Comparison of ENCODE assay signal across 16 mouse cellular contexts in the genomic region with DNA sequence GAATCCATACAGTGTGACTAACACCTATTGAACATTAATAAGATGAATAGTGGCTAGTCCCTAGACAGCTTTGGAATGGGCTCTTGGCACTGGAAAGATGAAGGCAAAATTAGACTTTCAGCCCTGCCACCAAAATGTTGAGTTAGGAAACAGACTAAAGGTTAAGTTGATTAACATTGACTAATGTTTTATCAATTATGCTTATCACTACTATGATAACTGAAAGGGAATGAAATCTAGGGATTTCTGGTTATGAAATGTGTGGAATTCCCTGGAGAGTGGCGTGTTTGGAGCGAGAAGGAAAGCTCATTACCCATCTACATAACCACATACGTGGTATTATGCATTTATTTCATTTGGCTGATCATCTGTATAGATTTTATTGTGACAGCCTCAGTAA.
"Had no signal": no experiment of that assay in that cellular context is flagged by ENCODE, and none has a peak within 500 bp of the region (broad histone marks: within the 10 kb centered on the region; RNA-seq: fewer than 3 reads in every experiment).

No protein-coding gene starts in this region.

- H3K9me3 ChIP-seq: neural tube, embryonic 13.5 days; stomach, embryonic 15.5 days had no signal

- H3K36me3 ChIP-seq: neural tube, embryonic 12.5 days; neural tube, embryonic 15.5 days; stomach, embryonic 15.5 days had no signal

- H3K27ac ChIP-seq: neural tube, embryonic 12.5 days; neural tube, embryonic 13.5 days; neural tube, embryonic 15.5 days; stomach, embryonic 15.5 days; stomach, postnatal 0 days had no signal

- H3K4me2 ChIP-seq: neural tube, embryonic 12.5 days; neural tube, embryonic 13.5 days; neural tube, embryonic 15.5 days; stomach, embryonic 15.5 days had no signal

- DNase-seq: retina, postnatal 1 day; right cerebral cortex, adult 18-20 months; right cerebral cortex, postnatal 25 days; right cerebral cortex, postnatal 4 days; spleen, adult 18-20 months; thymus, adult 18-20 months; thymus, adult 2 months; thymus, postnatal 14 days; thymus, postnatal 25 days; thymus, postnatal 36 days; thymus, postnatal 4 days had no signal

- H3K4me1 ChIP-seq: neural tube, embryonic 12.5 days; neural tube, embryonic 13.5 days; neural tube, embryonic 15.5 days; stomach, embryonic 15.5 days had no signal

- H3K9ac ChIP-seq: neural tube, embryonic 12.5 days; neural tube, embryonic 13.5 days; neural tube, embryonic 15.5 days; stomach, embryonic 15.5 days had no signal

- H3K4me3 ChIP-seq: neural tube, embryonic 12.5 days; neural tube, embryonic 13.5 days; neural tube, embryonic 15.5 days; stomach, embryonic 15.5 days had no signal

- H3K27me3 ChIP-seq: neural tube, embryonic 12.5 days; neural tube, embryonic 13.5 days; neural tube, embryonic 15.5 days; stomach, embryonic 15.5 days had no signal
